Mouse (Mus musculus) cerebellum, postnatal 4 days (tissue): Measurements from ENCODE around the gene Ppp1cc.
A peak's percentile ranks its signal among the peaks of the same experiment; 100 is the strongest.
"Not testable (repeated sequence)": the region's sequence is repeated elsewhere in the genome, so short reads cannot be mapped to it uniquely, and the experiment has no call there.

ENCODE experiments used
- DNase-seq, 2 experiments: peaks; one replicate each; pipeline ENCODE4 v3.0.0; 2022; ENCODE audit warnings: low spot score in 2 of 2, mixed read lengths in 1 of 2

The Ppp1cc gene

DNA sequence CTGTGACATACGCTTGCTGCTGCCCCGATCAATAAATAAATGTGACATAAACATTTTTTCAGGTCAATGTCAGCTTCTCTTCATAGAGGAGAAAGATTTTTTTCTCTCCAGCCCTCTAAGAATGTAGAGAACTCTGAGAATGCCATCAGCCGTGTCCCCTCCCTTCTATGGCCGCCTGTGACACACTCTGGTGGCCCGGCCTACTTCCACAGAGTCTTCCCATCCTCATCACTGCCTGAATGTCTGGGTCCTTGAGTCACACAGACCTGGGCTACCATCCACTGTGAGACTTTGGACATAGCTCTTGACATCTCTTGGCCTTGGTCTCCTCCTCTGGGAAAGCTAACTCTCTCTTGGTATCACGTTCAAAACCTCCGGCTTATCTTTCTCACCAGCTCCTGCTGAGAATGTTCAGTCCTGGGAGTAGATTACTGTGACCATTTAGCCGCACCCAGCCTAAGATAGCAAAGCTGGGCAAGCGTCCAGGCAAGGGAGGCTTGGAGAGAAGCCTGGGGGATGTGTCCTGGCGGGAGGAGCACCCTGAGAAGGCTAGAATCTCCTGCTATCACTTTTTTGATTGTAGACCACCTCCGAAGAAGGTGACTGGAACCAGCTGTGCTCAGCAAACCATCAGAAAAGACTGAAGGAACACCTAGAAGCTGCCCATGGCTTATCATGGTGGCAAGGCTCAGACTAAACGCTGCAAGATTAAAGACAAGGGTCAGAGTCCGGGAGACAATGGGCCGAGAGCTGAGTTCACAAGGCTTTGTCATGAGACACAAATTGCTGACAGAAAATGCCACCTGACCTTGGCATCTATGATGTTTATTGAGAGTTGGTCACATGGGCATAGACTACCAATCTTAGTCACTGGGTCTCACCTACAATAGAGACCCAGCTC lies 21.3 kb upstream of the Ppp1cc start:
- DNase-seq, result no peak

DNA sequence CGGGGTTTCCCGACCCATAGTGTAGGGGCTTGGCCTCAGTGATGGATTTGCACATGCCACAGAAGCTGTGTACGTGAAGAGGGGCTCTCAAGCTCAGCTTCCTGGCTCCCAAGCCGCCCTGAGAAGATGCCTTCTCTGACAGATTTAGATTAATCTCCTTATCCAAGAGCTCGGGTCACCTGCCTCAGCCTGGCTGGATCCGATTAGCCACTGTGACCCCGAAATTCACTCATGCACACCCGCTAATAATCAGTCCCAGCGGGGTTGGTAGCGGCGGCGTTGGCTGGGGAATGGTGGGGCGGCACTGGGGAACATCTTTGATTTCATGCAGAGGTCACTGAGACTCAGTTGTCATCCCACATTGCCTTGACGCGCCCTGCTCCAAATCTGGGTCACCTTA lies 19.2 kb upstream of the Ppp1cc start:
- DNase-seq, result no peak

DNA sequence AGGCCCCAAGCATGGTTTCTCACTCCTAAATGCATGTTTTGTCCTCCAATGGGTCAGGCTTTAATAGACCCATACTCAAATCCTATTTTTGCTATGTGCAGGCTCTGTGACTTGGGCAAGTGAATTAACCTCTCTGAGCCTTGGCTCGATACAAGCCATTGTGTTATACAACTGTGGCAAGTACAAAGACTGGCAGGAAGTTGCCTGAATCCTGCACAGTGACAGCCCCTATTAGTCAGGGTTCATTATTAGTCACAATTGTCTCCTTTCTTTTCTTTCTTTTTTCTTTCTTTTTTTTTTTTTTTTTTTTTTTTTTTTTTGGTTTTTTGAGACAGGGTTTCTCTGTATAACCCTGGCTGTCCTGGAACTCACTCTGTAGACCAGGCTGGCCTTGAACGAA lies 18.3 kb upstream of the Ppp1cc start:
- DNase-seq, result not testable (repeated sequence)

GRCm38 (mm10) chr5:122140723-122141122 lies 17.4 kb upstream of the Ppp1cc start, which contains the start of gene Ccdc63:
TSS of gene Ccdc63 (minus strand) at chr5:122140823.
- DNase-seq, result no peak

DNA sequence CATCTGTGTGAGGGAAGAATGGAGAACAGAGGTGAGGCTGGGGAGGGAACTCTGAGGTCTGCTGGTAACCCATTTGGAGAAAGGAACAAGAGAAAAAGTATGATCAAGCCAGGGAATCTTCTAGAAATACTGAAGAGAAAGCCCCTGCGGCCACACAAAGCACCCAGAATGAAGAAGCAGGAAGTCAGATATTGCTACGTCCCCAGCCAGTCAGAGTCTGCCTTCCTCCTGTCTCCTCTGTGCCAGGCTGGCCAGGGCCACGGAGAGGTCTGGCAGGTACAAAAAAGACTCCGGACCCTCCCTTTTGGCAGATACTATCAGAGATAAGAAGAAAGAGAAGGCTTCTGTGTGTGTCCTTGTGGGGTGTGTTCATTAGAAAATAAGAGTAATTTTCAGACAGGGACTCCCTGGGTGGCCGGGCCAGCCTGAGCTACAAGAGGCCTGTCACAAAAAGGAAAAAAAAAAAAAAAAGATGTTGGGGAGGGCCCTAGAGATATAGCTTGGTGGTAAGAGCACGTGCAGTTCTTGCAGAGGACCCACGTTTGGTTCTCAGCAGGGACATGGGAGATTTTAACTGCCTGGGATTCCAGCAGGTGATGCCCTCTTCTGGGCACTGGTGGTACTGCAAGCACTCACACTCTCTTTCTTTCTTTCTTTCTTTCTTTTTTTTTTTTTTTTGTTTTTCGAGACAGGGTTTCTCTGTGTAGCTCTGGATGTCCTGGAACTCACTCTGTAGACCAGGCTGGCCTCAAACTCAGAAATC lies 15.7 kb upstream of the Ppp1cc start:
- DNase-seq, result peak in 1 of 2 experiments; percentile 46

GRCm38 (mm10) chr5:122143543-122143942 lies 14.5 kb upstream of the Ppp1cc start:
- no peak for DNase-seq

GRCm38 (mm10) chr5:122144825-122145224 lies 13.3 kb upstream of the Ppp1cc start:
- DNase-seq, result no peak

GRCm38 (mm10) chr5:122145381-122146055 lies 12.6 kb upstream of the Ppp1cc start:
- no peak for DNase-seq

DNA sequence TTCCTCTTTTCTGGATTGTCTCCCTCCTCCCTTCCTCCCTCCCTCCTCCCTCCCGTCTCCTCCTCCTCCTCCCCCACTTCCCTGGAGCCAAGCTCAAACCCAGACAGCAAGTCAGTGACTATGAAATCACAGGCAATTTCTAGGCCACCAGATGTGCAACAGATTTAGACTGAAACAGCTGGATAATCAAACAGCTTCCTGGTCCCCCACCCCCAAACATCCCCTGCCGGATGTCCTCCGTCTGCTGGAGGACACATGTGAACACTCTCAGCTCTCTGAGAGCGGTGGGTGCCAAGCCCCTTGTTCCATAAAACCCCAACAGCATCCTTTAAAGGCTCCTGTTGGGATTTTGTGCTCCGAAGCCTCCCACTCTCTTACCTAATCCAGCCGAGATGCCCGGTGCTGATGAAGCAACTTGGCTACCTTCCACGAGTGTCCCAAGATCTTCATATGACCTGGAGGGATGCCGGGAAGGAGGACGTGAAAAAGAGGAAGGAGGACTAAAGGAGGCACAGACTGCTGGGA lies 12.0 kb upstream of the Ppp1cc start:
- no peak for DNase-seq

GRCm38 (mm10) chr5:122146609-122147008 lies 11.5 kb upstream of the Ppp1cc start:
- DNase-seq, result no peak

- no peak for DNase-seq
Observed at GRCm38 (mm10) chr5:122148107-122148506, 10.0 kb upstream of the Ppp1cc start.

DNA sequence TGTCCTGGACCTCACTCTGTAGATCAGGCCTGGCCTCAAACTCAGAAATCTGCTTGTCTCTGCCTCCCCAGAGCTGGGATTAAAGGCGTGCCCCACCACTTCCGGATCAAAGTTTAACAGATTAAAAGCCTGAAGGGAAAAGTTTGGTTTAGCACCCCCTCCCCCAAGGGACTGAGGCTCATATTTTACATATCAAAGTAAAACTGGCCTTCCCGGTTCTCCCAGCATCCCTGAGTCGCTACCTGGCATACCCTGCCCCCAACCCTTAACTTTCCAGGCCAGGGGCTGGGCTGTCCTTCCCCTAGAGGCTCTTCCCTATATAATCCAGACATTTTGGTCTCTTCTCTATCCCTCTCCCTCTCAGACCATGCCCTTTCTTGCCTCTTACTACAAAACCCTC lies 8.8 kb upstream of the Ppp1cc start:
- DNase-seq, result no peak

DNA sequence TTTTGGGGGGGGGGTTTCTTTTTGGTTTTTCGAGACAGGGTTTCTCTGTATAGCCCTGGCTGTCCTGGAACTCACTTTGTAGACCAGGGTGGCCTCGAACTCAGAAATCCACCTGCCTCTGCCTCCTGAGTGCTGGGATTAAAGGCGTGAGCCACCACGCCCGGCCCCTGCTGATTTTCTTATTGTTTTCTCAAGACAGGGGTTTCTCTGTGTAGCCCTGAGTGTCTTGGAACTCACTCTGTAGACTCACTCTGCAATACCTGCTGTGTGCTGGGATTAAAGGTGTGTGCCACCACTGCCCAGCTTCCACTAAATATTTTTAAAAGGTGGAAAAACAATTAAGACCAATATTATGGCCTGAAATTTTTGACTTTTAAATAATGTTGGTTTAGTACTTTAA lies 5.6 kb upstream of the Ppp1cc start:
- DNase-seq, result not testable (repeated sequence)

DNA sequence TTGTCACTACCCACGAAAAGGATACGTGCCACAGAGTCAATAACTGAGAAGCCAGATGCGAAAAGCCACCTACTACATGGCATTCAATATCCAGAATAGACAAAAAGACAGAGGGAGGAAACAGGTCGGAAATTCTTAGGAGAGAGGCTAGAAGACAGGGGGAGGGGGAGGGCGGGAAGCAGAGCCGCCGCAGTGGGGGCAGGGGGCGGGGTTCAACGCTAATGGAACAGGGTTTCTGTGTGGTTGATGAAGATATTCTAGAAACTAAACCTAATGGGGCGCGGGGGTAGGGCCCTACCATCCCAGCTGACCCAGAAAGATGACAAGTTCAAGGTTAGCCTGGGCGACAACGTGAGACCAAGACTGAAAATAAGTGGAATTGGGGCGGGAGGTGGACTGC lies 4.1 kb upstream of the Ppp1cc start:
- DNase-seq, result no peak

DNA sequence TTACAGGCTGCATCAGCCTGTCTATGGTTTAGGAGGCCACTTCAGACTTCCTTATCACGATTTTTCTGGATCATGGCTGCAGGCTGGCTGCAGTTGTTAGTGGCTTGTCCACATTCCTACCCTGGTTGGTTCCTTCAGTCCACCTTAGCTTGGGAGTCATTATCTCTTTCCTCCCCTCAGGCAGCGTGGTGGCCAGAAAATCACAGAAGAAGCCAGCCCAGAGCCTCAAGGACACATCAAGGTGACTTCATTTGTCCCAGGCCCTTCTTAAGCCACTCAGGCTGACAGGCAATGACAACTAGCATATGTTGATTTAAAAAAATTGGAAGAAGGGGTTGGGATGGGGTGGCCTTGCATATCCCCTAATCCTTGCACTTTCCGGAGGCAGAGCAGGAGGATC lies 3.3 kb upstream of the Ppp1cc start:
- no peak for DNase-seq

GRCm38 (mm10) chr5:122155613-122156012 lies 2.5 kb upstream of the Ppp1cc start:
- no peak for DNase-seq

GRCm38 (mm10) chr5:122156486-122156885 lies 1.6 kb upstream of the Ppp1cc start:
- DNase-seq, result no peak

DNA sequence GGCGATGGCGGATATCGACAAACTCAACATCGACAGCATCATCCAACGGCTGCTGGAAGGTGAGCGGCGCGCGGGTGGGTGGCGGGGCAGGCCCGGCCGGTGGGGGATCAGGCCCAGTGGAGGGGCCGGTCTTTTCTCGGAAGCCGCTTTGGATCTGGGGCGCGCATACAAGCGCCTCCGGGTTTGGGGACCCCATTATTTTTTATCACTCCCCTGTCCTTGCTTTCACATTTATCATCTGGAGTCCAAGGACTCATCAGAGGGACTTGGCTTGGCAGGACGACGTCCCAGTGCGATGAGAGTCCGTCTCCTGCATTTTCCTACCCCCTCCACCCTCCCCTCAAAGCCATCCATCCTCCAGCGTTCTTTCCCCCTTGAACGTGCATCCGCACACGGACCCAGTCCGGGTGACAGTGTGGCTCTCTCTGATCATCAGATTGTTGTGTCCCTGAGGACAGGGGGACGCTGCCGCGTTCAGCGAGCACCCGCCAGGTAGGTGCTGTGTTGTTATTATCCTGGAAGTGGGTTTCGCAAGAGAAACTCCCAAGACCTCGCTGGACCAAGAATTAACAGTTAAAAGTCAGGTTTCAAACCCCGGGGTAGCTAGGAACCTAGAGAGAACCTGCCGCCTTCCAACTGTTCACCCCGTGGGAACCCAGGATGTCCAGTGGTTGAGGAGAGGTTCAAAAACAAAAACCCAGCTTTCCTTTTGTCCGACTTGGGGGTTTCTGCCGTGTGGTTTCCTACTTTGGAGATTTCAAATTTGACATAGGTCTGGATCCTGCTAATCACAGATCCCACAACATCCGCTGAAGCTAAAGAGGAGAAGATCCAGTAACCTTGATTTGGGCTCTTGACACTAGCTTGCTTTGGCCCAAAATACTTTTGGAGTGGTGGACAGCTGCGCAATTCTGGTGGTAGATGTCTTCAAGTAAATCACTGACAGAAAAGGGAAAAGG lies 758 bp downstream of the Ppp1cc start:
- DNase-seq, result peak in 1 of 2 experiments; percentile 32

- no peak for DNase-seq
Observed at GRCm38 (mm10) chr5:122163194-122163593, 5.1 kb downstream of the Ppp1cc start.

- DNase-seq, result no peak
Observed at GRCm38 (mm10) chr5:122164011-122164410, 5.9 kb downstream of the Ppp1cc start.
